Mouse (Mus musculus) Patski (cell line): ENCODE results near the gene Ldhb. TPM values are rescaled to one million over a fixed set of nuclear protein-coding genes. Genes with fewer than 3 reads are reported as not detected.
A peak's percentile ranks its signal among the peaks of the same experiment; 100 is the strongest.
"Not testable (repeated sequence)": the region's sequence is repeated elsewhere in the genome, so short reads cannot be mapped to it uniquely, and the experiment has no call there.

Experiments used
- ATAC-seq: fragments of 100-300 bp; one replicate; pipeline ENCODE4 v1.8.0; 2021
- CTCF ChIA-PET: fragments of 350-600 bp; sonication (Branson Sonifier 250); formaldehyde crosslinking; loops from one replicate; lab custom pipeline; 2022; ENCODE audit warnings: inconsistent platforms; lab: Charles Lee
- POLR2A ChIA-PET: fragments of 350-600 bp; sonication (Branson Sonifier 250); formaldehyde crosslinking; loops from one replicate; lab custom pipeline; 2022; ENCODE audit warnings: antibody characterized with exemption, inconsistent platforms; lab: Charles Lee
- DNase-seq: peaks from one replicate; pipeline ENCODE4 v3.0.0-alpha.2; 2011; ENCODE audit warnings: low read depth, low spot score
- H3K27me3 ChIP-seq: fragments of 371-371 bp; one replicate; pipeline ENCODE4 v1.5.1; 2021
- CTCF ChIP-seq: fragments of 100-300 bp; IDR thresholded peaks from one replicate; pipeline ENCODE4 v1.5.1; 2021
- in situ Hi-C: fragments of 300-500 bp; cut with MboI; formaldehyde crosslinking; loops from 3 replicates; pipeline ENCODE4 v1.11.1; 2018; ENCODE audit warnings: low pct_unique_long_range_greater_than_20kb, mixed read lengths
- polyA plus RNA-seq: library from polyadenylated mRNA; unstranded; gene quantifications from one replicate; pipeline ENCODE4 v1.2.3, GENCODE M21; 2021

Ldhb gene
- polyA plus RNA-seq, 1 experiment from 2014 or later: 1,843 TPM

DNA sequence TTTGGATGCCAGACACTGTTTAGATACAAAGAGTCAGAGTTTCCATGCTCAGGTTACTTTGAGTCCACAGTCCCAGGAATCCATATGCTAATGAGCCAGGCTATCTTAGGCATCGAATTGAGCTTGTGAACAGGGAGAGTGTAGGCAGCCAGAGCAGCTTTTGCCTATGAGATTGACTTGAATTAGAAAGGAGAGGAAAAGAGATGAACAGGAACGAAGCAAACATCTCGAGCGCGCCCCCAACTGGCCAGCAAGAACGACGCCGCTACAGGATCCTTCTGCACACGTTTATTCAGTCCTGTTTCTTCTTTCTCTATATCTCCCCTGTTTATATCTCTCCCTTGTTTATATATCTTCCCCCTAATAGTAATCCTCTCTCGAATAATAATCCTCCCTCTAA is 7.2 kb upstream of the Ldhb start:
- no peak for TF ChIP-seq CTCF
- POLR2A ChIA-PET: interaction anchor here (1.7 kb wide), 1 partner anchor 22 kb away, joined by 3 read pairs; no protein-coding TSS in a partner anchor
- no peaks in the 10 kb centered on the region for H3K27me3 ChIP-seq
- in situ Hi-C loops: loop anchor here (5.0 to 25.0 kb wide), 5 partner anchors 38 to 1028 kb away; partner anchors contain the start of gene Etnk1
- ATAC-seq (no peak), DNase-seq (no peak)
- CTCF ChIA-PET: no interaction called here

DNA sequence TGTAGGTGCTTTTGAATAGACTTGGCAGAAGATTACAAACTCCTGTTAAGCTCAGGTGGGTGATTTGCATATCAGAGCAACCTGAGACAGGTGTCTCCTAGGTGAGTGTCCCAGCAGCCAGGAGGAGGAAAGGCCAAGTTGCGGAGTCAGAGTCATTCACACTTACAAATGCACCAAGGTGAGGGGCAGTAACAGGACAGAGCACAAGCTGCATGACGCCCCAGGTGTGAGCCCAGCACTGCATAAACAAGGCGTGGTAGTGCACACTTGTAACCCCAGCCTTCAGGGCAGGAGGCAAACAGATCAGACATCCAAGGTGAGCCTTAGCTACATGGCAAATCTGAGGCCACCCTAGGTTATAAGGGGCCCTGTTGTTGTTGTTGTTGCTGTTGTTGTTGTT is 5.1 kb upstream of the Ldhb start:
- DNase-seq (no peak), ATAC-seq (no peak)
- POLR2A ChIA-PET: no interaction called here
- no peaks in the 10 kb centered on the region for H3K27me3 ChIP-seq
- CTCF ChIA-PET: interaction anchor here (1.1 kb wide), 1 partner anchor 28 kb away, joined by 4 read pairs; no protein-coding TSS in a partner anchor
- TF ChIP-seq CTCF: no peak
- in situ Hi-C loops: loop anchor here (10.0 to 25.0 kb wide), 3 partner anchors 318 to 1026 kb away; partner anchors contain the start of gene Etnk1

DNA sequence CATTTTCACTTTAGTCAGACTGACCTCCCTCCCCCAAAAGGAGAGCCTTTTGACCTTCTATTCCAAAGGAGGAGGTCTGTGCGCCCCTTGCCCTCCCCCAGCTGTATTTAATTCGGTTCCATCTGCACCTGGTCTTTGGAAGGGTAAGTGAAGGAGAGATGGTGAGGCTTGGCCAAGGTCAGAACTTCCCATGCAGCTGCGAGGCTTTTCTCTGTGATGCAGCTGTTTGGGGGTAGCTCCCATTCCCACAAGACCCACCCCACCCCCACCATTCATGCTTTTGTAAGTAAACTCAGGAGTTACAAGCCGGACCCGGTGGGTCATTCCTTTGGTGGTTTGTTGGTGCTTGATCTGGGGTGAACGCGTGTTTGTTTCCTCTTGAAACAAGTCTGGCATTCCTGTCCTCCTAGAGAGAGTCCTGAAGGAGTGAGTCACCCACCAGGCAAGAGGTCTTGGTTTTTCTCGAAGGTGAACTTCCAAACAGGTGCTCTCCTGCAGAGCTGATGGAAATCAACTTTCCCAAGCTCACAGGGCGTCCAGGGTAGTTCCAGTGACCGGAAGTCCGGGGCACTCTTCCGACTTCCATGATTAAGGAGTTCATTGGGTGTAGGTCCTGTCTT is 3.9 kb upstream of the Ldhb start:
- CTCF ChIA-PET: interaction anchor here (0.6 to 1.6 kb wide), 2 partner anchors 54 to 224 kb away, joined by 3 to 4 read pairs; no protein-coding TSS in a partner anchor
- TF ChIP-seq CTCF: no peak
- no peaks in the 10 kb centered on the region for H3K27me3 ChIP-seq
- DNase-seq (no peak), ATAC-seq (no peak)
- POLR2A ChIA-PET: no interaction called here
- in situ Hi-C loops: loop anchor here (10.0 to 25.0 kb wide), 3 partner anchors 317 to 1024 kb away; partner anchors contain the start of gene Etnk1

DNA sequence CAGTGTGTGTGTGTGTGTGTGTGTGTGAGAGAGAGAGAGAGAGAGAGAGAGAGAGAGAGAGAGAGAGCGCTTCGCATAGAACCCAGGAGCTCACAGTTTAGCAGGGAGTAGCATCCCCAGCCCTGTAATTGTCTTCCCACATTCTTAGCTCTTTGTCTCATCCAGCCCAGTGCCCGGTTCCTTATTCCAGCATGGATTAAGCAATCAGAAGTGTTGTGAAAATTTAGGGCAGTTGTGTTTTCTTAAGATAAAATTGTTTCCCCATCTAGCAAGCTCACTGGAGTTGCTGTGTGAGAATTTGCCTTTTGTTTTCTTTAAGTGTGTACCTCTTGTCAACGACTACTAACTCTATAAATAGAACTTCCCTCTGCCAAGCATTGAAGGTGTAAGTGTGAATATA is 906 bp upstream of the Ldhb start:
- DNase-seq (no peak), ATAC-seq (no peak)
- H3K27me3 ChIP-seq: no peaks in the 10 kb centered on the region
- CTCF ChIA-PET: interaction anchor here (0.9 to 2.1 kb wide), 4 partner anchors 10 to 43 kb away, joined by 3 to 16 read pairs (median 3); no protein-coding TSS in a partner anchor
- TF ChIP-seq CTCF: no peak
- in situ Hi-C loops: loop anchor here (25.0 kb wide), 2 partner anchors 654 to 1021 kb away; partner anchors contain the start of gene Etnk1
- POLR2A ChIA-PET: interaction anchor here (1.3 to 2.5 kb wide), 2 partner anchors 10 to 164 kb away, joined by 6 to 12 read pairs; no protein-coding TSS in a partner anchor

DNA sequence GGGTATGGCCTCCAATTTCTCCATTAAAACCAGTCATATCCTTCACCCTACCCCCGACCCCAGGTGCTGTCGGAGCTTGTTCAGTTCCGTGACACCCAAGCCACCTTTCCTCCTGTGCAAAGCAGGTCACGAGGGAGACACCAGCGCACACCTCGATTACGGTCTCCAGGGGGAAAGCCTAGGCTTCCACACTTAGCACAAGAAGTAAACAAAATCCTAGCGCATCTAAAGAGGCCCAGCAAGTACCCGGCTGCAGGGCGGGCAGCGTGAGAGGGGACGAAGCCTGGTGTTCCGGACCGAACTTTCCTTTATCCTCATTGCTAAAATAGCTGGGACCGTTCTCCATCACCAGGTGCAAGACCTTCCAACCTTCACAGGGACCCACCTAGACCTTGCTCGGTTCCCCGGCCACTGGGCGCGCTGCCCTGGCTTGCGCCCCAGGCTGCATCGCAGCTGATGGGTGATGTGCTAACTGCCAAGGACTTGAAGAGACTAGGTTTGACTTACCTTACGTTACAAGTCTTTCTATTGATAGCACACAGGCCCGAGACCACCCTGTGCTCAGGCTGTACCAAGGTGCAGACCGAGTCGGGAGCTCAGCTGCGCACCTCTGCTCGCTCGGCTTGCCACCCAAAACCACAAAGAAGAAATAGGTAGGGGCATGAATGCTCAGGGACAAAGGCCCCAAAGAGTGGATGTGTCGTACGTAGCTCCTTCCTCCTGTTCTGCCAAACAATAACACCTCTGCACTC is 548 bp downstream of the Ldhb start:
- peak; percentile 32 for ATAC-seq
- no peak for DNase-seq
- CTCF ChIA-PET: interaction anchor here (2.3 kb wide), 1 partner anchor 11 kb away, joined by 10 read pairs; no protein-coding TSS in a partner anchor
- POLR2A ChIA-PET: interaction anchor here (1.1 to 2.5 kb wide), 3 partner anchors 11 to 162 kb away, joined by 3 to 12 read pairs (median 3); partner anchors contain the start of gene Pyroxd1
- in situ Hi-C loops: loop anchor here (25.0 kb wide), 2 partner anchors 655 to 1020 kb away; partner anchors contain the start of gene Etnk1
- no peak for TF ChIP-seq CTCF
- no peaks in the 10 kb centered on the region for H3K27me3 ChIP-seq

DNA sequence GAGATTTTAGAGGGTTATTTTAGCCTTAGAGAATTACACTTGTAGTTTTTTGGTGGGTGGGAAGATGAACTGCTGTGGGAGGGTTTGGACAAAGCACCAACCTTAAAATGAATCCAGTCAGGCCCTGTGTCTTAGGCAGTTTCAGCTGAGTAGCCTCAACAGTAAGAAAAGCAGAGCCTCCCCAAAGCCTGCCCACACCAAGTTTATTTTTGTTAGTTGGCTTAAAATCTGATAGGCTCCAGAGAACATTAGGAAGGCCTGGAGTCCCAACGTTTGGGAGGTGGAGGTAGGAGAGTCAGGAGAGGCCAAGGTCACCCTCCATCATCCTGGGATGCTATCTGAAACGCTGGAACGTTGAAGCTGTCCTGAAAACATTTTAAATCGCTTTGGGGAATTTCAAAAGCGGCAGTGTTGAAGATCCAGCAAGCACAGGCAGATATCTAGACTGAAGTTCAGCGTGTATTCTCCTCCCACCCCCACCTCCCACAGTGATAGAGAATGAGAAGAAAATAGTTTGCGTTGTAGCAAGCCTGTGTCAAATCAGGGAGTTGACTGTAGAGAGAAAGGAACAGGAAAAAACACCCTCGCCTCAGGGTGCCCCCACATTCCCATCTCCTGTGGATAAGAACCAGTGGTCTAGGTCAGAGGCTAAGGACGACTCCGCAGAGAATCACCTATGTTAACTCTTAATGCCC is 1.3 kb downstream of the Ldhb start:
- TF ChIP-seq CTCF: no peak
- ChIA-PET POLR2A (interaction anchor here (1.4 to 1.6 kb wide), 2 partner anchors 10 to 160 kb away, joined by 3 to 6 read pairs; no protein-coding TSS in a partner anchor), CTCF (interaction anchor here (2.3 kb wide), 1 partner anchor 12 kb away, joined by 10 read pairs; no protein-coding TSS in a partner anchor)
- H3K27me3 ChIP-seq: no peaks in the 10 kb centered on the region
- DNase-seq: no peak
- ATAC-seq: no peak
- in situ Hi-C loops: loop anchor here (25.0 kb wide), 2 partner anchors 656 to 1019 kb away; partner anchors contain the start of gene Etnk1

DNA sequence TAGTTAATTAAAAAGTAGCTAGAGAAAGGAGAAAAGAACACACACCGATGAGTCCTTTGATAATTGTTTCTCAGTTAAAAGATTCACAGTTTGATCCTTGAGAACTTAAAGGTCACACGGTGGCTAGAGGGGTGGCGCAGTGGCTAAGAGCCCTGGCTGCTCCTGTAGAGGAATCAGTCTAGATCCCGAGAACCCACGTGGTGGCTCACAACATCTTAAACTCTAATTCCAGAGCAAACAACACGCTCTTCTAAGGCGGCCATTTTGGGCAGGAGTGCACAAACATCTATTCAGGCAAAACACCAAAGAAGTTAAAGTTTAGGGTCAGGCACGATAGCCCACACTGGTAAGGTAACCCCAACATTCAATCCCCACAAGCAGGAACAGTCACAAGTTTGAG is 4.2 kb downstream of the Ldhb start:
- ChIA-PET POLR2A (no interaction called here), CTCF (no interaction called here)
- H3K27me3 ChIP-seq: no peaks in the 10 kb centered on the region
- no peak for TF ChIP-seq CTCF
- no peak for ATAC-seq
- no peak for DNase-seq
- in situ Hi-C loops: loop anchor here (25.0 kb wide), 2 partner anchors 659 to 1016 kb away; partner anchors contain the start of gene Etnk1

DNA sequence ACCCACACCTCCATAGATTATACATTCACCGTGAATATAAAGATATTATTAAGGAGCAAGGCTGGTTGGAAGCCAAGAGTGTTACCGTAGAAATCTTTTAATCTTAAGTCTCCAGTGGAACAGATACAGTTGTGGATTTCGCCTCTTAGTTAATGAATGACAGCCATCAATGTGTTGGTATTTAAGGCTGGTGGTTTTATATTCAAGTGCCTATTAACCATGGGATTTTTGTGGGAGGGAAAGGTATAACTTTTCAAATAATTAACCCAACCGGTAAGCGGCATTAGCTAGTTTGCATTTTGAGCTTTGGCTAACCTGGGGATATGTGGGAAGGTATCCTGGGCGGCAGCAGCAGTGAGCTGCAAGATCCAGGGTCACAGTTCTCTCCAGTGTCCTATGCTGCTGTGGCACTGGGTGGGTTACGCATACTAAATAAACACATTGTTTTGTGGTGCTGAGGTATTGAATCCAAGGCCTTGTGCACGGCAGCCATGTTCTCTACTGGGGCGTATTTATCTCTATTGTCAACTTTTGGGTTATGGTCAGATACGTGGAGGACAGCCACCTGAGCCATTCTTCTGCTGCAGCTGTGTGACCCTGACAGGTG is 5.1 kb downstream of the Ldhb start:
- no peaks in the 10 kb centered on the region for H3K27me3 ChIP-seq
- in situ Hi-C loops: loop anchor here (25.0 kb wide), 2 partner anchors 660 to 1015 kb away; partner anchors contain the start of gene Etnk1
- DNase-seq (no peak), ATAC-seq (peak; percentile 12)
- ChIA-PET CTCF (no interaction called here), POLR2A (interaction anchor here (1.8 kb wide), 1 partner anchor 11 kb away, joined by 4 read pairs; no protein-coding TSS in a partner anchor)
- TF ChIP-seq CTCF: no peak

DNA sequence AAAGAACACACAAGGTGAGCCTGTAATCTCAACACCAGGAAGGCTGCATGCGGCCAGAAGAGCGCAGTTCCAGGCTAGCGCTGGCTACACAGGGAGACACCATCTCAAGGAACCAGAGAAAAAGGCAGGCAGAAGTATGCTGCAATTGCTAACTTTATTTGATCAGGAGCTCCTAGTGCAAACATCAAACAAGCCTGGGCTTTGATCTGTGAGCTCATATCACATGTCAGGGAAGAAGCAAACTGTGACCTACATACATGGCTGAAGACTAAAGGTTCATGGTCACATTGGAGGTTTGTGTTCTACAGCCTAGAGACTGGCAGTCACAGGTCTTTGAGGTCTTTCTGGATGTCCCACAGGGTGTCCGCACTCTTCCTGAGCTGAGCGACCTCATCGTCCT is 17.6 kb downstream of the Ldhb start:
- DNase-seq, in situ Hi-C loops, H3K27me3 ChIP-seq, CTCF ChIA-PET, ATAC-seq, POLR2A ChIA-PET: not testable (repeated sequence)
